Mouse (Mus musculus): ENCODE data around the gene Gzmd. TPM values are rescaled to one million over a fixed set of nuclear protein-coding genes. Genes with fewer than 3 reads are reported as not detected.

The Gzmd gene
- polyA plus RNA-seq, 1 experiment from 2014 or later: not detected

DNA sequence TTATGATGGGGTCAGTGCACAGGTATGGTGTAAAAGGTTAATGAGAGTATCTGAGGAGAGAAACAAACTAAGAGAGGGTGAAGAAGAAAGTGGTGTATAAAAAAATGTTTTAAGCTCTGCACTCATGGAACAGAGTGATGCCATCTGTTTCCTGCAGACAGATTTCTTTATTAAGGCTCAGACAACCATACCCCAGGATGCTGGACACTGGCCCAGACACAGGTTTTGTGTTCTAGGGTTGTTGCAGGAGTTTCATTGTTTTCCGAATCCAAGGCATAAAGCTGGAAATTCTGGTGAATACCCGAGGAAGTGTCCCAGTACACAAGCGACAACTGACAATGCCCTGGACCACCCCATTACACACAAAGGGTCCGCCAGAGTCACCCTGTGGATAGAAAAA lies 50.4 kb downstream of the Gzmd start:
- Histone ChIP-seq H3K4me2 (no peak overlapping the region), H3K27me3 (replicated peaks) (no peaks in the 10 kb centered on the region), H3K4me1 (replicated peaks) (no peaks in the 10 kb centered on the region), H3K9ac (no peak overlapping the region), H3K36me3 (no peaks in the 10 kb centered on the region), H3K4me3 (no peak overlapping the region), H3K27ac (ENCODE audit: poor library complexity, severe bottlenecking) (no peak overlapping the region), H3K9me3 (replicated peaks) (no peaks in the 10 kb centered on the region)
- no peak for ATAC-seq (ENCODE audit: insufficient number of reproducible peaks, low FRiP score)
- WGBS: 79% methylated on average over 4 of the region's 4 CpGs

Small RNA genes lying within 50 kb of the gene (microRNA-seq; reads per million reads assigned to microRNA genes)
- not detected for gene Mir6949

Other genes starting within 250 kb of the Gzmd start
- gene Cbln3, start 248.2 kb downstream of the Gzmd start, polyA plus RNA-seq (2016; fragmentation: Nextera tagmentation; extraction: Ambion mirVana): 0.32 and 0.57 TPM in 2 replicates
- 19.8 TPM in 2 replicates for gene Khnyn, start 247.7 kb downstream of the Gzmd start, polyA plus RNA-seq (2016; fragmentation: Nextera tagmentation; extraction: Ambion mirVana)
- 38.2 and 40.4 TPM in 2 replicates for gene Sdr39u1, start 232.3 kb downstream of the Gzmd start, polyA plus RNA-seq (2016; fragmentation: Nextera tagmentation; extraction: Ambion mirVana)
- gene Cma1, start 187.9 kb downstream of the Gzmd start, polyA plus RNA-seq (2016; fragmentation: Nextera tagmentation; extraction: Ambion mirVana): not detected in 2 replicates
- gene Cma2, start 181.6 kb downstream of the Gzmd start, polyA plus RNA-seq (2016; fragmentation: Nextera tagmentation; extraction: Ambion mirVana): not detected in 2 replicates
- gene Mcpt1, start 114.6 kb downstream of the Gzmd start, polyA plus RNA-seq (2016; fragmentation: Nextera tagmentation; extraction: Ambion mirVana): not detected in 2 replicates
- not detected in 2 replicates for gene Mcpt9, start 102.1 kb downstream of the Gzmd start, polyA plus RNA-seq (2016; fragmentation: Nextera tagmentation; extraction: Ambion mirVana)
- 0.18 TPM in 1 of 2 replicates, not detected in the other for gene Mcpt2, start 90.6 kb downstream of the Gzmd start, polyA plus RNA-seq (2016; fragmentation: Nextera tagmentation; extraction: Ambion mirVana)
- 0.20 TPM in 1 of 2 replicates, not detected in the other for gene Mcpt4, start 70.3 kb downstream of the Gzmd start, polyA plus RNA-seq (2016; fragmentation: Nextera tagmentation; extraction: Ambion mirVana)
- not detected in 2 replicates for gene Mcpt8, start 47.3 kb downstream of the Gzmd start, polyA plus RNA-seq (2016; fragmentation: Nextera tagmentation; extraction: Ambion mirVana)
- gene Ctsg, start 30.0 kb downstream of the Gzmd start, polyA plus RNA-seq (2016; fragmentation: Nextera tagmentation; extraction: Ambion mirVana): 0.34 TPM in 1 of 2 replicates, not detected in the other
- not detected in 2 replicates for gene Gzme, start 12.0 kb downstream of the Gzmd start, polyA plus RNA-seq (2016; fragmentation: Nextera tagmentation; extraction: Ambion mirVana)
- gene Gzmg, start 27.0 kb upstream of the Gzmd start, polyA plus RNA-seq (2016; fragmentation: Nextera tagmentation; extraction: Ambion mirVana): not detected in 2 replicates
- not detected in 2 replicates for gene Gzmn, start 42.0 kb upstream of the Gzmd start, polyA plus RNA-seq (2016; fragmentation: Nextera tagmentation; extraction: Ambion mirVana)
- gene Gzmf, start 78.8 kb upstream of the Gzmd start, polyA plus RNA-seq (2016; fragmentation: Nextera tagmentation; extraction: Ambion mirVana): not detected in 2 replicates
- not detected in 2 replicates for gene Gzmc, start 102.0 kb upstream of the Gzmd start, polyA plus RNA-seq (2016; fragmentation: Nextera tagmentation; extraction: Ambion mirVana)
- not detected in 2 replicates for gene Gzmb, start 129.7 kb upstream of the Gzmd start, polyA plus RNA-seq (2016; fragmentation: Nextera tagmentation; extraction: Ambion mirVana)
- not detected in 2 replicates for gene Atp12a, start 232.5 kb upstream of the Gzmd start, polyA plus RNA-seq (2016; fragmentation: Nextera tagmentation; extraction: Ambion mirVana)

Measured in heart, embryonic 12.5 days (tissue).